Mouse (Mus musculus) midbrain, embryonic 11.5 days (tissue): ENCODE data around the gene Scmh1. TPM values are rescaled to one million over a fixed set of nuclear protein-coding genes. Genes with fewer than 3 reads are reported as not detected.
"Not testable (repeated sequence)": the region's sequence is repeated elsewhere in the genome, so short reads cannot be mapped to it uniquely, and the experiment has no call there.

Experiments used
- ATAC-seq: fragments of 200-750 bp; cut with Nextera tagmentation; 2 replicates; pipeline ENCODE4 v1.8.0; 2017; ENCODE audit warnings: moderate TSS enrichment, moderate library complexity; ENCODE audit not compliant: low FRiP score
- DNase-seq: peaks from one replicate; pipeline ENCODE4 v3.0.0; 2015; ENCODE audit warnings: low spot score; ENCODE audit errors: missing footprints
- H3K27ac ChIP-seq: fragments of 300-500 bp; sonication (generic); 2 replicates; pipeline ENCODE4 v1.5.1; 2014; ENCODE audit warnings: low read depth, low read length
- H3K27me3 ChIP-seq: fragments of 300-500 bp; sonication (generic); 2 replicates; pipeline ENCODE4 v1.6.1; 2014; ENCODE audit warnings: mild to moderate bottlenecking, low read length, moderate library complexity, mixed read lengths; ENCODE audit not compliant: control insufficient read depth, insufficient read depth
- H3K36me3 ChIP-seq: fragments of 300-500 bp; sonication (generic); 2 replicates; pipeline ENCODE4 v1.6.1; 2014; ENCODE audit warnings: mild to moderate bottlenecking, low read length, moderate library complexity, mixed read lengths; ENCODE audit not compliant: control insufficient read depth, insufficient read depth
- H3K4me1 ChIP-seq: fragments of 300-500 bp; sonication (generic); 2 replicates; pipeline ENCODE4 v1.6.1; 2014; ENCODE audit warnings: low read length; ENCODE audit not compliant: control insufficient read depth, insufficient read depth
- H3K4me2 ChIP-seq: fragments of 300-500 bp; sonication (generic); 2 replicates; pipeline ENCODE4 v1.6.1; 2014; ENCODE audit warnings: mild to moderate bottlenecking, moderate library complexity
- H3K4me3 ChIP-seq: fragments of 300-500 bp; sonication (generic); 2 replicates; pipeline ENCODE4 v1.5.1; 2014; ENCODE audit warnings: low read depth, low read length
- H3K9ac ChIP-seq: fragments of 300-500 bp; sonication (generic); 2 replicates; pipeline ENCODE4 v1.6.1; 2014; ENCODE audit warnings: low read length
- H3K9me3 ChIP-seq: fragments of 300-500 bp; sonication (generic); 2 replicates; pipeline ENCODE4 v1.6.1; 2016; ENCODE audit warnings: low read length; ENCODE audit not compliant: control insufficient read depth
- WGBS: fragments of 180-500 bp; shearing (Covaris S2); extraction: QIAGEN DNeasy Blood & Tissue Kit; methylation state at CpG from one replicate; pipeline ENCODE4 v1.1.7; 2014; 5-methylcytosine and 5-hydroxymethylcytosine counted together
- polyA plus RNA-seq: library from polyadenylated mRNA; unstranded; fragments of >200 nt; fragmentation: Nextera tagmentation; extraction: Ambion mirVana; gene quantifications from 2 replicates; pipeline ENCODE4 v1.2.1, GENCODE M21; 2014

Gene Scmh1
- polyA plus RNA-seq, 1 experiment from 2014 or later = 44.8 TPM

DNA sequence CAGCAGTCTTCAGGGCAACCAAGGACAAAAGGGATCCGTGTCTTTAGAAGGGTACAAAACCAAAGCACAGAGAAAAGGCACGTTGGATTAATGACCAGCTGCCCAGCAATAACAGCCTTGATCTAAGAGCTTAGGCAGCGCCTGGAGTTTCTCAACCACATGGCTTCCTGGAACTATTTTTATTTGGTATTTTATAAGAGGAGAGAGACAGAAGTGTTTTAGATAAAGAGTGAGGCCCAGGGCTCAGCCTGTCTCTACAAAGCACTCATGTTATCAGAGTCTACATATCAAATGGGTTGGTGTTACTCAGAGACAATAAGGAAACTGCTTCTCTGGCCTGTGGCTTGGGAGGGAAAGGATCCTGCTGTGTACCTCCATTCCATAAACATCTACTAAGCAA is 12.3 kb upstream of the Scmh1 start:
- no peaks in the 10 kb centered on the region; the same call in 1 of the 2 replicates for H3K4me1 ChIP-seq
- ATAC-seq = no peak

DNA sequence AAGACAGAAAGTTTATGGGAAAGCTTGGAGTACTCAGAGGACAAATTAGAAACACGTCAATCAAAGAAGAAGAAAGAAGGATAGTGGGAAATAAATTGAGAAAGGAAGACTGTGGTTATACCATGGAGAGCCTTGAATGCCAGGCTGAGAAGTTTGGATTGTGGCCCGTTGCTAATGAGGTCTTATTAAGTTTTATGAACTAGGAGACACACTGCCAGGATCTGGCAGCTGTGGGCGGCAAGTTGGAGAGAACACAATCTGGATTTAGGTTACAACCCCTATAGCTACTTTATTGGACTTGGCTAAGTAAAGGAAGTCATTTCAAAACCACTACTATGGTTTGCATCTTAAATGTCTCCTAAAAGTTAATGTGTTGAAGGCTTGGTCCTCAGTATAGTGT is 4.8 kb upstream of the Scmh1 start:
- no peaks in the 10 kb centered on the region for H3K27me3 ChIP-seq
- no peak for DNase-seq
- no peak for ATAC-seq

More for the DNA sequence above, 12.3 kb upstream of the Scmh1 start:
- Histone ChIP-seq H3K9me3 (no peaks in the 10 kb centered on the region), H3K27me3 (no peaks in the 10 kb centered on the region), H3K27ac (no peak overlapping the region), H3K4me3 (no peak overlapping the region), H3K9ac (no peak overlapping the region), H3K4me2 (no peak overlapping the region), H3K36me3 (no peaks in the 10 kb centered on the region)
- no peak for DNase-seq
- 46% methylated on average over 3 of the region's 3 CpGs for WGBS

DNA sequence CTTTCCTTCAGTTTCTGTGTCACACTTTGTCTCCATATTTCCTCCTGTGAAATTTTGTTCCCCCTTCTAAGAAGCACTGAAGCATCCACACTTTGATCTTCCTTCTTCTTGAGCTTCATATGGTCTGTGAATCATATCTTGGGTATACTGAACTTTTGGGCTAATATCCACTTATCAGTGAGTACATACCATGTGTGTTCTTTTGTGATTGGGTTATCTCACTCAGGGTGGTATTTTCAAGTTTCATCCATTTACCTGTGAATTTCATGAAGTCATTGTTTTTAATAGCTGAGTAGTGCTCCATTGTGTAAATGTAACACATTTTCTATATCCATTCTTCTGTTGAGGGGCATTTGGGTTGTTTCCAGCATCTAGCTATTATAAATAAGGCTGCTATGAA is 3.0 kb upstream of the Scmh1 start:
- not testable (repeated sequence) for H3K27me3 ChIP-seq

More for the DNA sequence above, 4.8 kb upstream of the Scmh1 start:
- Histone ChIP-seq H3K4me3 (no peak overlapping the region), H3K4me1 (no peaks in the 10 kb centered on the region), H3K9ac (no peak overlapping the region), H3K36me3 (no peaks in the 10 kb centered on the region), H3K27ac (no peak overlapping the region), H3K4me2 (no peak overlapping the region), H3K9me3 (no peaks in the 10 kb centered on the region)
- WGBS = 81% methylated on average over 3 of the region's 3 CpGs

DNA sequence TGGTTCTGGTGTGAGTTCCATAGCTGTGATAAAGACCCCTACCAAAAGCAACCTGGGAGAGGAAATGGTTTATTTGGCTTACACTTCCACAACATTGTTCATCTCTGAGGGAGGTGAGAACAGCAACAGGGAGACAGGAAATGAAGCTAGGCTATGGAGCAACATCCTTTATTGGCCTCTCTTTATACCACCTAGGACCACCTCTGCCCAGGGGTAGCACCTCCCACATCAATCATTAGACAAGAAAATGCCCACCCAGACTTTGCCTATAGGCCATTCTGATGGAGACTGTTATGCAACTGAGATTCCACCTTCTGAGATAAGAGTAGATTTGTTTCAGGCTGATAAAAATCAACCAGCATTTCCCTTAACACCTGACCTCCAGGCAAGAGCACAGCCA is 834 bp upstream of the Scmh1 start:
- ATAC-seq = no peak
- no peak overlapping the region for H3K4me3 ChIP-seq
- DNase-seq = no peak
- peaks cover 10% of the 10 kb centered on the region for H3K4me1 ChIP-seq
- no peaks in the 10 kb centered on the region for H3K36me3 ChIP-seq
- H3K9ac ChIP-seq = no peak overlapping the region
- no peaks in the 10 kb centered on the region for H3K27me3 ChIP-seq
- H3K9me3 ChIP-seq = no peaks in the 10 kb centered on the region
- no peak overlapping the region for H3K27ac ChIP-seq
- H3K4me2 ChIP-seq = no peak overlapping the region; the same call in 1 of the 2 replicates

More for the DNA sequence above, 3.0 kb upstream of the Scmh1 start:
- not testable (repeated sequence) for H3K9me3 ChIP-seq, ATAC-seq, DNase-seq, H3K4me3 ChIP-seq, H3K9ac ChIP-seq, H3K36me3 ChIP-seq, H3K27ac ChIP-seq, H3K4me2 ChIP-seq
- H3K4me1 ChIP-seq = peaks cover 10% of the 10 kb centered on the region

DNA sequence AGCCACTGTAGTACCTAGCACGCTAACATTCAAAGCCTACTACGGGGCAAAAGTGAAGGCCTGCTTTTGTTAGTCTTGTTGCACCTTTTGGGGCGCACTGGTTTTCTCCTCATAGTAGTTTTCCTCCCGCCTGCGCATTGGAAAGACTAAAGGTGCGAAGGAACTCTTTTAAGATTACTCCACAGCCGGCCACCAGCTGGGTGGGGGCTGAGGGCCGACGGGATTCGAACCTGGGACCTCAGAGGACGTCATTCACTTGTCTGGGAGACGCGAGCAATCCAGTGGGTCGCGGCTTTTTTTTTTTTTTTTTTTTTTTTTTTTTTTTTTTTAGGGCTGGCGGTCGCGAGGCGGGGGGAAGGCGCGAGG is 320 bp upstream of the Scmh1 start:
- H3K4me3 ChIP-seq = peak overlapping the region; percentile 93
- peak overlapping the region; percentile 68 for H3K4me2 ChIP-seq
- H3K36me3 ChIP-seq = no peaks in the 10 kb centered on the region
- WGBS = 11% methylated on average over 19 of the region's 21 CpGs
- no peaks in the 10 kb centered on the region for H3K27me3 ChIP-seq
- H3K4me1 ChIP-seq = peaks cover 10% of the 10 kb centered on the region
- H3K27ac ChIP-seq = no peak overlapping the region
- DNase-seq (no peak), ATAC-seq (peak; percentile 47)
- peak overlapping the region; percentile 98 for H3K9ac ChIP-seq
- no peaks in the 10 kb centered on the region for H3K9me3 ChIP-seq

DNA sequence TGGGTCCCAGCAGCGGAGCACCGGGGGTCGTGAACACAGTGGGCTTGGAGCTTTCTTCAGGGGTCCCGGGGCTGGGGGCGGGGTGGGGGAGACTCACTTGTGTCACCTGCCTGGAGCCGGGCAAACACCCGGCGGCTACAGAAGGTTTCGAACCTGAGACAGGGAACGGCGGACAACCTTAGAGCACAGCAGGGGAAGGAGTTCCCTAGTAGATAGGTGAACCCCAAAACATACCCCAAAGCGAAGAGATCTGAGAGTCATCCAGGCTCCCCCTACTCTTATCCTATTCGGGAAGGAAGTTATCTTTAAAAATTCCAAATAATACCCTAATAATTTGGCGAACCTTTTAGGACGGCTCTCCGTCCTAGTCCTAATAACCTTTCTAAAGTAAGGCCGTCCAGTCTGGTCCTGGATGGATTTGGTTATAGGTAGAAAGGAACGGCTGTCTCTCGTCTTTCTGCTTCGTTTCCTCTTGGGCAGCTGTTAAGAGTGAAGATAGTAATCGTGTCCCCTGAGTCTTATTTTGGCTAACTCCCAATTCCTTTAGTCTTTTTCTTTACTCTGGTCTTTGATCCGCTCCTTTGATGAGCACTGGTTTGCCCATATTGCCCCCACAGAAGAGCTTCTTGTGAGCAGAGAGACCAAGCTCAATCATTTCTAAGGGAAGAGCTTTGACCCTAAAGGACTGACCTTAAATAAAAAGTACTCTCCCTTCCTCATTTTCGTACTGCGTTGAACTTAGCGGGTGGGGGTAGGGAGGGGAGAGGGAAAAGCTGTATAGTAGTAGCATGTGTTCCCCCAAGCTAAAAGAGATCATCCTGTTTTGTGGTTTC is 941 bp downstream of the Scmh1 start:
- ATAC-seq (no peak), DNase-seq (peak; percentile 86)
- Histone ChIP-seq H3K27me3 (no peaks in the 10 kb centered on the region), H3K27ac (peak overlapping the region; percentile 82), H3K4me3 (peak overlapping the region; percentile 93), H3K4me2 (peak overlapping the region; percentile 68), H3K9me3 (no peaks in the 10 kb centered on the region), H3K4me1 (peaks cover 10% of the 10 kb centered on the region), H3K36me3 (no peaks in the 10 kb centered on the region), H3K9ac (peak overlapping the region; percentile 98)
- WGBS = 5% methylated on average over 25 of the region's 25 CpGs

GRCm38 (mm10) chr4:120406639-120407273 is 1.7 kb downstream of the Scmh1 start:
- Histone ChIP-seq H3K27me3 (no peaks in the 10 kb centered on the region), H3K27ac (no peak overlapping the region), H3K4me3 (peak overlapping the region; percentile 93), H3K36me3 (no peaks in the 10 kb centered on the region), H3K4me1 (peaks cover 10% of the 10 kb centered on the region), H3K4me2 (peak overlapping the region; percentile 68), H3K9me3 (no peaks in the 10 kb centered on the region), H3K9ac (peak overlapping the region; percentile 98; the same call in 1 of the 2 replicates)
- no peak for ATAC-seq
- no peak for DNase-seq
- 56% methylated on average over 3 of the region's 3 CpGs for WGBS

DNA sequence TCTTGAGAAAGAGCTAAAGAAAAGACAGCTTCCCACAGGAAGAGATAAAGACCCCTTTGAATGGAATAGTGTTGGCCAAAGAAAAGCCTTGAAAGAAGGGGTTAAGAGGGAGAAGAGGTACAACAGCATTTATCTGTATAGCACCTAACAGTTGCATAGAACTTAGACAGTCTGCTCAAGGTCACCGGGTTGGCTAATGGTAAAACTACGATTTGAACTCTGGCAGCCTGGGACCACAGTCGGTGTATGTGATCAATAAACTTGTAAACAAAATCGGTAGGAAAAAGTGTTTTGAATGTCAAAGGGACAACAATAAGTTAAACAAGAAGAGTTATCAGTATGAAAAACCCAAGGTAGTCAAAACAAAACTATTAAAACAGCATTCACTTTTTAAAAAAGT is 13.0 kb downstream of the Scmh1 start:
- WGBS = 86% methylated on average over 4 of the region's 4 CpGs
- Histone ChIP-seq H3K9me3 (no peaks in the 10 kb centered on the region), H3K9ac (no peak overlapping the region), H3K36me3 (no peaks in the 10 kb centered on the region), H3K4me3 (no peak overlapping the region), H3K4me1 (no peaks in the 10 kb centered on the region), H3K27ac (no peak overlapping the region), H3K4me2 (no peak overlapping the region), H3K27me3 (no peaks in the 10 kb centered on the region)
- DNase-seq (no peak), ATAC-seq (no peak)

GRCm38 (mm10) chr4:120420193-120420592 is 15.1 kb downstream of the Scmh1 start:
- no peaks in the 10 kb centered on the region for H3K4me1 ChIP-seq
- H3K9ac ChIP-seq = no peak overlapping the region
- H3K36me3 ChIP-seq = no peaks in the 10 kb centered on the region
- H3K4me3 ChIP-seq = no peak overlapping the region
- DNase-seq (no peak), ATAC-seq (no peak)
- no peak overlapping the region for H3K4me2 ChIP-seq
- no peaks in the 10 kb centered on the region for H3K27me3 ChIP-seq
- H3K9me3 ChIP-seq = no peaks in the 10 kb centered on the region
- no peak overlapping the region for H3K27ac ChIP-seq
